Mouse (Mus musculus): ENCODE data around the gene Cyb5r1. TPM values are rescaled to one million over a fixed set of nuclear protein-coding genes. Genes with fewer than 3 reads are reported as not detected.

The Cyb5r1 gene
- total RNA-seq (2022) = 10 to 100 TPM; 79.7 to 98.2 (median 83.9) TPM

GRCm38 (mm10) chr1:134405509-134406413 lies at the start of gene Cyb5r1:
Gene Cyb5r1, plus strand, starts transcription at chr1:134405559.
- peak; percentile 71 to 74 for DNase-seq (ENCODE audit: low spot score in 2 of 2)

GRCm38 (mm10) chr1:134357461-134357860 lies 47.9 kb upstream of the Cyb5r1 start:
- DNase-seq (ENCODE audit: low spot score in 2 of 2) = no peak

- no peak for DNase-seq (ENCODE audit: low spot score in 2 of 2)
Measured at GRCm38 (mm10) chr1:134360656-134361055, 44.7 kb upstream of the Cyb5r1 start.

- DNase-seq (ENCODE audit: low spot score in 2 of 2) = no peak
Measured at GRCm38 (mm10) chr1:134361195-134361856, 44.0 kb upstream of the Cyb5r1 start.

- peak; percentile 94 to 95 for DNase-seq (ENCODE audit: low spot score in 2 of 2)
Measured at GRCm38 (mm10) chr1:134361857-134362212, 43.5 kb upstream of the Cyb5r1 start, which contains the start of gene Tmem183a. Gene Tmem183a, minus strand, starts transcription at chr1:134361979.

- no peak for DNase-seq (ENCODE audit: low spot score in 2 of 2)
Measured at GRCm38 (mm10) chr1:134363194-134363593, 42.2 kb upstream of the Cyb5r1 start.

GRCm38 (mm10) chr1:134365491-134365890 lies 39.9 kb upstream of the Cyb5r1 start:
- no peak for DNase-seq (ENCODE audit: low spot score in 2 of 2)

GRCm38 (mm10) chr1:134368777-134369337 lies 36.5 kb upstream of the Cyb5r1 start:
- DNase-seq (ENCODE audit: low spot score in 2 of 2) = peak; percentile 30 to 35

GRCm38 (mm10) chr1:134374124-134374523 lies 31.2 kb upstream of the Cyb5r1 start:
- DNase-seq (ENCODE audit: low spot score in 2 of 2) = no peak

GRCm38 (mm10) chr1:134381051-134381450 lies 24.3 kb upstream of the Cyb5r1 start:
- DNase-seq (ENCODE audit: low spot score in 2 of 2) = no peak

- DNase-seq (ENCODE audit: low spot score in 2 of 2) = no peak
Measured at GRCm38 (mm10) chr1:134381795-134382625, 23.3 kb upstream of the Cyb5r1 start.

GRCm38 (mm10) chr1:134384581-134384980 lies 20.8 kb upstream of the Cyb5r1 start:
- DNase-seq (ENCODE audit: low spot score in 2 of 2) = no peak

- DNase-seq (ENCODE audit: low spot score in 2 of 2) = no peak
Measured at GRCm38 (mm10) chr1:134385176-134385575, 20.2 kb upstream of the Cyb5r1 start.

- no peak for DNase-seq (ENCODE audit: low spot score in 2 of 2)
Measured at GRCm38 (mm10) chr1:134385666-134386065, 19.7 kb upstream of the Cyb5r1 start, which contains the start of gene 4933406M09Rik. Gene 4933406M09Rik, plus strand, starts transcription at chr1:134385940.

GRCm38 (mm10) chr1:134393827-134394226 lies 11.5 kb upstream of the Cyb5r1 start:
- no peak for DNase-seq (ENCODE audit: low spot score in 2 of 2)

- DNase-seq (ENCODE audit: low spot score in 2 of 2) = no peak
Measured at GRCm38 (mm10) chr1:134398210-134398609, 7.1 kb upstream of the Cyb5r1 start.

- DNase-seq (ENCODE audit: low spot score in 2 of 2) = no peak
Measured at GRCm38 (mm10) chr1:134399735-134400134, 5.6 kb upstream of the Cyb5r1 start.

GRCm38 (mm10) chr1:134406414-134406771 lies 1.0 kb downstream of the Cyb5r1 start:
- DNase-seq (ENCODE audit: low spot score in 2 of 2) = no peak

- DNase-seq (ENCODE audit: low spot score in 2 of 2) = no peak
Measured at GRCm38 (mm10) chr1:134408080-134408479, 2.7 kb downstream of the Cyb5r1 start.

GRCm38 (mm10) chr1:134411706-134412629 lies 6.6 kb downstream of the Cyb5r1 start:
- DNase-seq (ENCODE audit: low spot score in 2 of 2) = peak; percentile 56 to 58
